ENCODE assay signal across 8 mouse cellular contexts in the genomic region with DNA sequence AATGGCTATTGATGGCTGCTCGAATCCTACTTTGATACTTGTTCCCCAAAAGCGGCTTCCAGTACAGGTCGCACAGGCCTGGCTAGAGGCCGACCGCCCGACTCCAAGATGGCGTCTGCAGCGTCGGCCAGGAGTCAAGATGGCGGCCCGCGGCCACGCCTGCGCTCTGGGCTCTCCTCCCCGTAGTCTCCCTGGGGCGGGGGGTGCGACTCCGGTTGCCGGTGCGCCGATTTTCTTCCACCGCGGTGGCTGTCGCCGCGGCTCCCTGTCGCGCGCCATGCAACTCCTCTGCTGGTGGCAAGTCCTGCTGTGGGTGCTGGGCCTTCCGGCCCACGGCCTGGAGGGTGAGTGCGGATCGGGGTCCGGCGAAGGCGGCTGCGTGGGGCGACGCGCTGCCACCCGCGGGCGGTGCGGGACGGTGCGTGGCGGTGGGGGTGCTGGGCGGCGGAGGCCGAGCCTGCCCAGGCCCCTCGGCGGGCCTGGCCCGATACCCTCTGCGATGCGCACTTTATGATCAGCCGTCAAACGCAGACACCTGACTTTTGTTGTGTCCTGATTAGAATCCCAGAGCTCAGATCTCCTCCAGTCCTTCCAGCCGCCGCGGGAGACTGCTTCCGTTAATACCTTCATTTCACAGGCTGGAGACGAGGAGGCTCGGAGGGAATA. TPM values are rescaled to one million over a fixed set of nuclear protein-coding genes. Genes with fewer than 3 reads are reported as not detected.
DNase-seq lines count a peak whose midpoint lies in the region; ATAC-seq lines count a peak whose summit lies in the region.

A gene (plus strand): TSS at position 150 of the 666 bp plus-strand sequence.

- peak within 1 kb of the TSS; percentile 85 for H3K4me3 ChIP-seq in heart, embryonic 12.5 days
- H3K4me3 ChIP-seq in kidney, embryonic 16.5 days (ENCODE audit: low read length), result peak within 1 kb of the TSS; percentile 80

- WGBS in heart, embryonic 12.5 days, result under 1% methylated on average over 63 of the region's 63 CpGs
- WGBS in kidney, embryonic 16.5 days, result under 1% methylated on average over 63 of the region's 63 CpGs

- H3K4me2 ChIP-seq in heart, embryonic 12.5 days, result peak within 1 kb of the TSS; percentile 71
- H3K4me2 ChIP-seq in kidney, embryonic 16.5 days (replicated peaks; ENCODE audit: low read depth, low read length), result peak within 1 kb of the TSS; percentile 66

- H3K27me3 ChIP-seq in heart, embryonic 12.5 days (replicated peaks), result no peaks in the 10 kb centered on the region
- H3K27me3 ChIP-seq in kidney, embryonic 16.5 days (ENCODE audit: insufficient read depth, low read length), result no peaks in the 10 kb centered on the region

- peak; percentile 99 for ATAC-seq in erythroid progenitor cell, adult 5-6 weeks (replicated peaks; ENCODE audit: low FRiP score, poor library complexity, severe bottlenecking)
- ATAC-seq in heart, embryonic 12.5 days (ENCODE audit: insufficient number of reproducible peaks, low FRiP score), result peak; percentile 92
- peak; percentile 93 for ATAC-seq in kidney, embryonic 16.5 days (ENCODE audit: low FRiP score, low TSS enrichment)

- peaks cover 6% of the 10 kb centered on the region for H3K4me1 ChIP-seq in heart, embryonic 12.5 days (replicated peaks)
- peaks cover 6% of the 10 kb centered on the region; the same call in 1 of the 2 replicates for H3K4me1 ChIP-seq in kidney, embryonic 16.5 days (ENCODE audit: insufficient read depth, low read length)

- DNase-seq in CD4-positive helper T cell, adult 2 months (ENCODE audit: low read depth, low spot score), result peak; percentile 83
- peak; percentile 69 for DNase-seq in brain, embryonic 18.5 days (ENCODE audit: low read depth, low spot score)
- DNase-seq in liver, result peak; percentile 89
- DNase-seq in monocyte, adult 2 months (ENCODE audit: low read depth in 1 of 2, low spot score in 2 of 2), result peak; percentile 34 to 74
- peak; percentile 79 to 83 for DNase-seq in spleen, postnatal 14 days (ENCODE audit: low spot score in 2 of 2)

- H3K36me3 ChIP-seq in heart, embryonic 12.5 days, result peaks cover 21% of the 10 kb centered on the region
- H3K36me3 ChIP-seq in kidney, embryonic 16.5 days (ENCODE audit: insufficient read depth, low read length), result peaks cover 13% of the 10 kb centered on the region; the same call in 1 of the 2 replicates

- peak within 1 kb of the TSS; percentile 93 for H3K9ac ChIP-seq in heart, embryonic 12.5 days
- peak within 1 kb of the TSS; percentile 89 for H3K9ac ChIP-seq in kidney, embryonic 16.5 days (replicated peaks; ENCODE audit: low read length)

- H3K9me3 ChIP-seq in heart, embryonic 12.5 days (replicated peaks), result no peaks in the 10 kb centered on the region; the same call in 1 of the 2 replicates
- no peaks in the 10 kb centered on the region for H3K9me3 ChIP-seq in kidney, embryonic 16.5 days (ENCODE audit: low read length)

- H3K27ac ChIP-seq in heart, embryonic 12.5 days (ENCODE audit: poor library complexity, severe bottlenecking), result peak within 1 kb of the TSS; percentile 83
- H3K27ac ChIP-seq in kidney, embryonic 16.5 days (ENCODE audit: low read length), result peak within 1 kb of the TSS; percentile 88

RNA-seq across cellular contexts. Expression of the gene that starts here (rescaled TPM):
- total RNA-seq in erythroid progenitor cell, adult 5-6 weeks (2015; ENCODE audit: low replicate concordance), result 4.6 and 11.2 TPM in 2 replicates
- total RNA-seq in erythroid progenitor cell, adult 5-6 weeks (2017; ENCODE audit: low replicate concordance), result 5.3 and 6.9 TPM in 2 replicates
- 63.7 and 67.4 TPM in 2 replicates for polyA plus RNA-seq in heart, embryonic 12.5 days (2016; fragmentation: Nextera tagmentation; extraction: Ambion mirVana)
- 97.2 and 99.7 TPM in 2 replicates for polyA plus RNA-seq in kidney, embryonic 16.5 days (2015; fragmentation: Nextera tagmentation; extraction: Ambion mirVana)

Comparison
In these comparisons a context has a peak if more than half of its experiments do, and no peak if none do; other contexts are left out.
1. Peak in every context shown above with its lines: DNase-seq, ATAC-seq, H3K4me3 ChIP-seq and H3K27ac ChIP-seq.